Mouse (Mus musculus) ES-CJ7 (cell line): ENCODE results near the gene C1ql4.

Experiments used
- DNase-seq: peaks from one replicate; pipeline ENCODE4 v3.0.0; 2011; ENCODE audit warnings: low read depth, low spot score

Gene C1ql4

DNA sequence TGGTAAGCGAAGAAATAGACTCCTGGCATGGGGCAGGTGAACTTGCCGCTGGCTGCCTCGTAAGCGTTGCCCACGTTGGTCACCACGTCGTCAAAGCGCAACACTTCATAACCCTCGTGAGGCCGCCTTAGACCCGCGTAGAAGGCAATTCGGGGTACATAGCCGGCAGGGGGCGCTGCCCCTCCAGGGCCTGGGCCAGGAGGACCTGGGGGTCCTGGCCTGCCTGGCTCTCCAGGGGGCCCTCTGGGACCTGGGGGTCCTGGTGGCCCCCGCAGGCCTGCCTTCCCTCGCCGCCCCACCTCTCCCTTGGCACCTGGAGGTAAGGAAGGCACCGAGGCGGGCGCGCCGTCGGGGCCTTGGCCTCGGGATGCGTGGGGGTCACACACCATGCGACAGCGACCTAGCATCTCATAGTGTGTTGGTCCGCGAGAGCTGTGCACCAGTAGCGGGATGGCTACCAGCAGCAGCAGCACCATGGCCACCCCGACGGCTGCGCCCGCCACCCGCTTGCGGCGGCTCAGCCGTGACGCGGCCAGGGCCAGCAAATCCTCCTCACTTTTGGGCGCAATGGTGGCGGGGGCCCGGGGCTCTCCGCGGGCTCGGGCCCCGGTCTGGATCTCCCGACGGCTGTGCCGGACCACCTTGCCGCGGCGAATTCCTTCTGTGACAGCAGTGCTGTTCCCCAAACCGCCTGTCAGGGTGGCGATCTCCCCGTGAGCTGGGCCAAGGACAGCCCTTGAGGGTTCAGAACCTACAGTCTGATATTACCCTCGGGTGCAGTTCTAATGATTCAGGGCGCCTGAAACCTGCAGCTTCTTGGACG, at the start of gene C1ql4:
TSS of gene C1ql4 (minus strand) at position 565 of the 823 bp plus-strand sequence.
- peak; percentile 66 for DNase-seq

GRCm38 (mm10) chr15:99129956-99130910, 42.6 kb upstream of the C1ql4 start:
- peak; percentile 82 for DNase-seq

DNA sequence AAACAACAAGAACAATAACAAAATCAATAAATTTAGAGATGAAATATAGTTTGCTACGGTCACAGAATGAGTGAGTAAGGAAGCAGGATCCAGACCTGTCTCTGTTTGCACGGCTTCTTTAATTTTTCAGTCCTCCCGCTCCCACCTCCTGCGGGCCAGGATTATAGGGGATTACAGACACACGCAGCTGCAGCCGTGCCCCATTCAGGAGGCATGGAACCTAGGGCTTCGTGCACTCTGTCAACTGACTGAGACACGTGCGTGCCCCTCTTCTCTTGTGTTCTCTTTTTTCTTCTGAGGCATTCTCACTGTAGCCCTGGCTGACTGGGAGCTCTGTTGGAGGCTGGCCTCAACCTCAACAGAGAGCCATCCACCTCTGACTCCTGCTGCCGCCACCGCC, 41.8 kb upstream of the C1ql4 start:
- DNase-seq: no peak

GRCm38 (mm10) chr15:99127851-99128522, 40.4 kb upstream of the C1ql4 start:
- no peak for DNase-seq

DNA sequence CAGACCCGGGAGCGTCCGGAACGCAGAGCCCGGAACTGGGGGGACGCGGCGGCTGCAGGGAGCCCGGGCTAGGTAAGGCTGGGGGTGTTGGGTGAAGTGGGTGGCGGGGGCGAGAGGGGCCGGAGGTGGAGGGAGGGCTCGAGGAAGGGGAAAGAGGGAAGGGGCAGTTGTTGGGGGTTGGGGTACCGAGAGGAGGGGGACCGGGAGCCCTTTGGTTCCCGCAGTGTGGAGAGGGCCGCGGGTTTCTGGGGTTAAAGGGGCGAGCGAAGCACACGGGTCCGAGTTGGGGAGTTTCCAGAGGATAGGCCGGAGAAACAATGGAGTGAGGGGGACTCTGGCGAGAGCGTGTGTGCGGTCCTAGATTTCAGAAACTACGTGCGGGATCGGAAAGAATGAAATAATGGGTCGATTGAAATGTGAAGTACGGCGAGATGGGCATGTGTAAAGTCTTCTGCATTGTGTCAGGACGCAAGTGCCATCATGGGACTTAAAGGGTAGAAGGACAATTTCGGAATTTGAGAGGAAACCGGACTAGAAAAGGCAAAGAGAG, 39.3 kb upstream of the C1ql4 start:
- peak; percentile 21 for DNase-seq

GRCm38 (mm10) chr15:99126081-99126815, 38.6 kb upstream of the C1ql4 start:
- peak; percentile 91 for DNase-seq

DNA sequence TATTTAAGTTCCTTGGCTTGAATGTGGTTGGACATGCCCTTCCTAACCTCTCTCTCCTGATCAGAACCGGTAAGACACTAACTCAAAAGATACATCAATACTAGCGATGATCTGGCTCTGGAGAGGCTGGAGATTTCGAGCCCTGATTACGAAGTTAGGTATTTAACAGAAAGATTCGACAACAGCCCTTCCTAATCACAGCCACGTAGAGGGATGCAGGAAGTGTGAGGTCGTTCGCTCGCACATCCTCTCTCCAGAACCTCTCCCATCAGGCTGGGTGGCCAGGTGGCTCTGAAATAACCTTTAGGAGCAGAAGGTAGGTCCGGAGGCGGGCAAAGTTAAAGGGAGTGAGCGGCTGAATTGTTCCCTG, 38.1 kb upstream of the C1ql4 start, which contains the start of gene Spats2:
TSS of gene Spats2 (plus strand) at position 206 of the 370 bp plus-strand sequence.
- no peak for DNase-seq

DNA sequence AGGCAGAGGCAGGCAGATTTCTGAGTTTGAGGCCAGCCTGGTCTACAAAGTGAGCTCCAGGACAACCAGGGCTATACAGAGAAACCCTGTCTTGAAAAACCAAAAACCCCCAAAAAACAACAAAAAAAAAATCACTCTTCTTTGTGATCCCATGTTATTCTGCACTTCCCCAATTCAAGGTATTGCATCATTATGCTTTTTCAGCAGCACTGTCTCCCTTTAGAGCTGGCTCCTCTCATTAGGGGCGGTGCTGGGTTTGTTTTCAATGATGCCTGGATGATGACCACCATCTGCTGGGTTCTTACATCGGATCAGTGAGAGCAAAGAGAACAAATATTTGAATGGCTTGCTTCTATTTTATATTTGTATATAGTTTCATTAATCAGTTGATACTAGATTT, 35.0 kb upstream of the C1ql4 start:
- DNase-seq: no peak

DNA sequence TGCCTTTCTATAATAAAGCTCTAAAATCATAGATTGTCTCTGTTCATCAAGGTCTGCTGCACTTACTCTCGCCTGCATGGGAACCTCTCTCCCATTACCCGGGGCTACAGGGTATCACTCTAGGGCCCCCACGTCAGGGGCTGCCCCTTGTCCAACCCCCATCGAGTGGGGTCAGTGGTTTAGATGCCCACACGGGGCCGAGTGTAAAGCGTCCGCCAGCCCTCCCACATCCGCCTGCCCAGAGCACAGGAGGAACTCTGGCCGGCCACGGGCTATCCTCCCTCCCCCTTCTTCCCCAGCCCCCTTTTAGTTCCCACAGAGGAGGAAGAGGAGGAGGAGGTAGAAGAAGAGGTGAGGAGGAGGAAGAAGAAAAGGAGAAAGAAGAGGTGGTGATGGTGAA, 33.2 kb upstream of the C1ql4 start:
- DNase-seq: no peak

- DNase-seq: no peak
Observed at GRCm38 (mm10) chr15:99116539-99116938, 28.9 kb upstream of the C1ql4 start.

DNA sequence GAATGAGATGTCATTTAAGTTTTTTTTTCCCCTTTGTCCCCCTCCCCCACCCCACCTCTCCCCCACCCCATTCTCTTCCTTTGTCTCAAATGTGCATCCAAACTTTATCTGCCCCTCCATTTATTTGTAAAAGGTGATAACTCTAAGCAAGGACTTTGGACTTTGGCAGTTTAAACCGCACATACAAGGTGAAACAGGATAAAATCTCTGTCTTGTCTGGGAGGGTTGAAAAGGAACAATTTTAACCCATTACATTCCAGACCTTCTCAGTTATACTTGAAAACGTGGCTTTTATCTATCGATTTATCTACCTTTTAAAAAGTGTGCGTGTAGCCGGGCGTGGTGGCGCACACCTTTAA, 27.4 kb upstream of the C1ql4 start:
- DNase-seq: no peak

GRCm38 (mm10) chr15:99114312-99115064, 26.9 kb upstream of the C1ql4 start:
- peak; percentile 49 for DNase-seq

DNA sequence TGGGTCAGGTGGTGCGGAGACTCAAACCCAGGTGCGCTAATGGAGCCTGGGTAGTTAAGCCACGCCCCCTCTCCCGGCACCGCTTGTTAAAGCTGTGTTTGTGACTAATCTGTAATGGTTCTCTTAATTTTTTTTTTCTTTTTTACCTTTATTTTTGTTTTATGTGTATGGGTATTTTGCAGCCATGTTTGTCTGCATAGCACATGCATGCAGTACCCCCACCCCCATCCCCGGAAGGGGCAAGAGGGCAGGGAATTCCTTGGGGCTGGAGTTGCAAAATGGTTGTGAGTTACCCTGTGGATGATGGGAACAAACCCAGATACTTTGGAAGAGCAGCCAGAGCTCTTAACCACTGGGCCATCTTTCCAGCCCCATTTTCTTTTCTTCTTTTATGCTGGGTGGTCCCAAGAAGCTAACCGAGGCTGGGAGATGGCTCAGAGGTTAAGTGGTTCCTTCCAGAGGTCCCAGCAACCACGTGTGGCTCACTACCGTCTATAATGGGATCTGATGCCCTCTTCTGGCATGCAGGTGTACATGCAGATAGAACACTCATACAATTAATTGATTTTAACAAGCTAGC, 25.9 kb upstream of the C1ql4 start:
- DNase-seq: peak; percentile 92

DNA sequence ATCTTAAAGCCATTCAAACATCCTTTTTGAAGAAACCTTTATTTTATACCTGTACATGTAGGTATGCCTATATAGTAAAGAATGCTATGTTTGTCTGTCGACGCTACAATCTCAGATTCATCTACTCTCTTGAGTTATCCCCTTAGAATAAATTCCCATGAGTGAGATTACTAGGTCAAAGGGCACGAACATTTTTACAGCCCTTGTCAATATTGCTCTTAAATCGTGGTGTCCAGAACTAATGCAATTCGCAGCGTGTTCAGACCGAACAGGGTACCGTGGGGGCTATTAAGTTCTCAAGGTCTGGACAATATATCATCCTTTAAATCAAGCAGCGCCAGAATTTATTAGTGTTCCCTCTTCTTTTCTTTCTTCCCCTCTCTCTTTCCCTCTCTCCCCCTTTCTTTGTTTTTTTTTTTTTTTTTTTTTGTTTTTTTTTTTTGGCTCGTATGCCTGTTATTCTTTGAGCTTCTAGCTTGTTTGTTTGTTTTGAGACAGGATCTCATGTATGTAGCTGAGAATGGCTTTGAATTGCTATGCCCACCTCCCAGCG, 25.3 kb upstream of the C1ql4 start:
- no peak for DNase-seq

DNA sequence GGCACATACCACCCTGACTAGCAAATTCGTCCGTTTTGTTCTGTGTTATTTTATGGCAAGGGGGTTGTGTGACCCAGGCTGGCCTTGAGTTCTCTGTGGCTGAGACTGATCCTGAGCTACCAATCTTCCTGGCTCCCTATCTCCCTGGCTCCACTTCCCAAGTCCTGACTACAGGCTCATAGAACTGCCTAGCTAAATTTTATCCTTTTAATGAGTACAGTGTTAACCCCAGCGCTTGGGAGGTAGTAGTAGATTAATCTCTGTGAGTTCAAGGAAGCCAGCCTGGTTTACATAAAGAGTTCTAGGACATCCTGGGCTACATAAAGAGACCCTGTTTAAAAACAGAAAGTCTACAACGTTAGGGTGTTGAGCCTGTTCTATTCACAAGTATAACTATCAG, 24.2 kb upstream of the C1ql4 start:
- DNase-seq: no peak

- DNase-seq: no peak
Observed at GRCm38 (mm10) chr15:99111139-99111538, 23.5 kb upstream of the C1ql4 start.

DNA sequence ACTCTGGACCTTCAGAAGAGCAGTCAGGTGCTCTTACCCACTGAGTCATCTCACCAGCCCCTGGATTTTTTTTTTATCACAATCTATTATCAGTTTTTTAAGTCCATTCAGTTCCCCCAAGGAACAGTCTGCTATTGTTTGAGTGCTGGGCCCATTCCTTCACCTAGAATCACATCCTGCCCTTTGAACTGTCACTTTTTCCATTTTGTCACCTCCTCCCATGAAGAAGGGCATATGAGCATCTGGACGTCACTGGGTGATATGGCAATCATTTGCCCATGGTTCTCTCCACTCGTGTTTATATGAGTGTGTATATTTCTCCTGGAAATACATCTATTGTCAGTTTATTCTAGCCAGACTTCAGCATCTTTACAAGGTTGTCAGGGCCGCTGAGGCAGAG, 20.2 kb upstream of the C1ql4 start:
- DNase-seq: no peak

- DNase-seq: no peak
Observed at GRCm38 (mm10) chr15:99105238-99105637, 17.6 kb upstream of the C1ql4 start.

GRCm38 (mm10) chr15:99099984-99100383, 12.4 kb upstream of the C1ql4 start:
- DNase-seq: peak; percentile 63

- DNase-seq: peak; percentile 80
Observed at GRCm38 (mm10) chr15:99099139-99099556, 11.5 kb upstream of the C1ql4 start.
